In the genomic region with DNA sequence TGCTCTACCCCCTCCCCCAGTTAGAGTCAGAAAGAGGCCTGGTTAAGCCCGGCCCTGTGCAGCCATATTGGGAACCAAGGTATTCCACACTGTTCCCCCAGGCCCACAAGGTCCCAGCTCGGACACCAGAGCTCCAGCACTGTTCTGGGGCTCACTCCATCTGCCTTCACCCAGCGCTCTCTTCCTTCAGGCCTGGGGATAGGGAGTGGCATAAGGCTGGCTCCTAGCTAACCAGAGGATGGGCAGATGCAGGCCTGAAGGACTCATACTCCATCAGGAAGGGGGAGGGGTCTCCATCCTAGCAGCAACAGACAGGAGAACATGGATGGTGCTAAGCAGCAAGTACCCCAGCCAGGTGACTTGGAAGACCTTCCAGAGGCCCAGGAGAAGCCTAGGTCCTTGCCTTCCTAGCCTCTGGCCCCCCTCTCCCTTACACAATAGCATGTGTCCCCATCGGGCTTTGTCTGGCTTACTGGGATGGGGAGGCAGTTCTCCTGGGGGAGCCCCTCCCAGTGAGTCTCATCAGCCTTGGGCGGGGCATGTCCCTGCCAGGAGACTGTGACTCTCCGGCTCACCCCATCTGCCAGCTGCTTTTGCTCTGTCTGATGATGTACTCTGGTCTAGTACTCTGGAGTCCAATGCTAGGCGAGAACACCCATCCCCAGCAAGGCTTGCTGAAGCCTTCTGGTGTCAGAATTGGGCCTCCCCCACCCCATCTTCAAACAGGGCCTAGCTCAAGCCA, we compare ENCODE assay signal across 7 mouse cellular contexts. TPM values are rescaled to one million over a fixed set of nuclear protein-coding genes. Genes with fewer than 3 reads are reported as not detected.
DNase-seq lines count a peak whose midpoint lies in the region; ATAC-seq and TF ChIP-seq lines count a peak whose summit lies in the region.

No protein-coding gene starts in this region.

- peak overlapping the region; percentile 74 for H3K4me3 ChIP-seq in lung, embryonic 14.5 days (ENCODE audit: low read depth, low read length)
- H3K4me3 ChIP-seq in forebrain, postnatal 0 days (ENCODE audit: low read depth, low read length) = peak overlapping the region; percentile 88
- peak overlapping the region; percentile 58 for H3K4me3 ChIP-seq in liver, postnatal 0 days (ENCODE audit: low read depth, low read length)

- H3K27ac ChIP-seq in lung, embryonic 14.5 days (ENCODE audit: low read depth) = no peak overlapping the region
- peak overlapping the region; percentile 87 for H3K27ac ChIP-seq in forebrain, postnatal 0 days (ENCODE audit: low read depth, low read length)
- H3K27ac ChIP-seq in liver, postnatal 0 days (ENCODE audit: low read depth) = no peak overlapping the region

- no peak for TF ChIP-seq CTCF in lung, embryonic 14.5 days (IDR thresholded peaks at IDR 0.05; ENCODE audit: low read depth)
- TF ChIP-seq CTCF in forebrain, postnatal 0 days (IDR thresholded peaks at IDR 0.05; ENCODE audit: low read depth) = no peak
- TF ChIP-seq CTCF in liver, postnatal 0 days (IDR thresholded peaks at IDR 0.05; ENCODE audit: low read depth) = no peak

- intact Hi-C loops in left cerebral cortex, postnatal 4 days (cut with DNase I) = loop anchor here (5.0 kb wide), 1 partner anchor 169 kb away; no protein-coding TSS in a partner anchor

- peak overlapping the region; percentile 73 for H3K9ac ChIP-seq in lung, embryonic 14.5 days
- H3K9ac ChIP-seq in forebrain, postnatal 0 days = peak overlapping the region; percentile 98
- H3K9ac ChIP-seq in liver, postnatal 0 days (replicated peaks) = 0 out of 2 replicates have a peak overlapping the region, but pooled peaks have one; percentile 21

- no peak for DNase-seq in lung, embryonic 14.5 days
- DNase-seq in lung, postnatal 14 days = no peak
- DNase-seq in cerebellum, adult 8-10 months = peak; percentile 33
- DNase-seq in forebrain, postnatal 0 days = peak; percentile 9
- no peak for DNase-seq in liver, postnatal 0 days
- DNase-seq in left cerebral cortex, postnatal 4 days = no peak

- peak overlapping the region; percentile 88 for H3K4me2 ChIP-seq in lung, embryonic 14.5 days
- peak overlapping the region; percentile 70 for H3K4me2 ChIP-seq in forebrain, postnatal 0 days (ENCODE audit: low read depth)
- peak overlapping the region; percentile 84 for H3K4me2 ChIP-seq in liver, postnatal 0 days (ENCODE audit: low read depth, low read length)

- H3K4me1 ChIP-seq in lung, embryonic 14.5 days (ENCODE audit: insufficient read depth) = peaks cover 15% of the 10 kb centered on the region
- H3K4me1 ChIP-seq in forebrain, postnatal 0 days (ENCODE audit: insufficient read depth) = peaks cover 19% of the 10 kb centered on the region
- peaks cover 14% of the 10 kb centered on the region for H3K4me1 ChIP-seq in liver, postnatal 0 days (ENCODE audit: insufficient read depth)

- H3K27me3 ChIP-seq in lung, embryonic 14.5 days (ENCODE audit: insufficient read depth, low read length) = peaks cover 46% of the 10 kb centered on the region
- peaks cover 3% of the 10 kb centered on the region; the same call in 1 of the 2 replicates for H3K27me3 ChIP-seq in forebrain, postnatal 0 days (ENCODE audit: insufficient read depth, low read length)
- peaks cover 58% of the 10 kb centered on the region for H3K27me3 ChIP-seq in liver, postnatal 0 days (ENCODE audit: insufficient read depth, low read length)

- no peak for TF ChIP-seq EP300 in liver, postnatal 0 days (IDR thresholded peaks at IDR 0.05; ENCODE audit: low read depth)

- ATAC-seq in lung, embryonic 14.5 days (ENCODE audit: insufficient read depth) = no peak
- no peak for ATAC-seq in forebrain, postnatal 0 days
- ATAC-seq in liver, postnatal 0 days = no peak
- ATAC-seq in inflammation-experienced regulatory T-cells, adult 6 months = no peak

- WGBS in lung, embryonic 14.5 days = 60% methylated on average over 7 of the region's 7 CpGs
- WGBS in forebrain, postnatal 0 days = 47% methylated on average over 7 of the region's 7 CpGs
- WGBS in liver, postnatal 0 days (ENCODE audit: insufficient replicate concordance) = 75% methylated on average over 7 of the region's 7 CpGs

- H3K9me3 ChIP-seq in lung, embryonic 14.5 days (ENCODE audit: low read depth, low read length) = no peaks in the 10 kb centered on the region
- H3K9me3 ChIP-seq in forebrain, postnatal 0 days (ENCODE audit: low read length) = no peaks in the 10 kb centered on the region
- no peaks in the 10 kb centered on the region for H3K9me3 ChIP-seq in liver, postnatal 0 days (ENCODE audit: low read length)

- H3K36me3 ChIP-seq in lung, embryonic 14.5 days (ENCODE audit: insufficient read depth) = 0 out of 2 replicates have a peak, but pooled peaks cover 13% of the 10 kb centered on the region
- H3K36me3 ChIP-seq in forebrain, postnatal 0 days (ENCODE audit: insufficient read depth) = peaks cover 20% of the 10 kb centered on the region
- H3K36me3 ChIP-seq in liver, postnatal 0 days (replicated peaks; ENCODE audit: insufficient read depth, low read length) = no peaks in the 10 kb centered on the region; the same call in 1 of the 2 replicates

RNA-seq across cellular contexts. Expression of gene Sept5, which starts 1.4 kb away (rescaled TPM):
- polyA plus RNA-seq in lung, embryonic 14.5 days (2014; fragmentation: Nextera tagmentation; extraction: Ambion mirVana) = 19.3 and 20.1 TPM in 2 replicates
- 372 and 373 TPM in 2 replicates for total RNA-seq in forebrain, postnatal 0 days (2014; rRNA removed)
- 265 and 267 TPM in 2 replicates for polyA plus RNA-seq in forebrain, postnatal 0 days (2015; fragmentation: Nextera tagmentation; extraction: Ambion mirVana)
- 3.0 and 3.2 TPM in 2 replicates for polyA plus RNA-seq in liver, postnatal 0 days (2015; fragmentation: Nextera tagmentation; extraction: Ambion mirVana)
- under 1 TPM; 0.72 to 0.78 (median 0.77) TPM for polyA plus RNA-seq in inflammation-experienced regulatory T-cells, adult 6 months (2017; shearing (Covaris generic))
- total RNA-seq in left cerebral cortex, postnatal 4 days (2021) = 100 to 1,000 TPM; 555 to 571 TPM

RNA-seq across cellular contexts. Expression of gene Gm49601, which starts 2.1 kb away (rescaled TPM):
- polyA plus RNA-seq in lung, embryonic 14.5 days (2014; fragmentation: Nextera tagmentation; extraction: Ambion mirVana) = 1.2 and 1.7 TPM in 2 replicates
- total RNA-seq in forebrain, postnatal 0 days (2014; rRNA removed) = 32.7 and 33.4 TPM in 2 replicates
- 3.6 and 4.9 TPM in 2 replicates for polyA plus RNA-seq in forebrain, postnatal 0 days (2015; fragmentation: Nextera tagmentation; extraction: Ambion mirVana)
- 0.32 TPM in 1 of 2 replicates, not detected in the other for polyA plus RNA-seq in liver, postnatal 0 days (2015; fragmentation: Nextera tagmentation; extraction: Ambion mirVana)
- polyA plus RNA-seq in inflammation-experienced regulatory T-cells, adult 6 months (2017; shearing (Covaris generic)) = not detected
- 100 to 1,000 TPM; 107 to 111 TPM for total RNA-seq in left cerebral cortex, postnatal 4 days (2021)

RNA-seq across cellular contexts. Expression of gene Gp1bb, which starts 6.2 kb away (rescaled TPM):
- 3.8 and 4.1 TPM in 2 replicates for polyA plus RNA-seq in lung, embryonic 14.5 days (2014; fragmentation: Nextera tagmentation; extraction: Ambion mirVana)
- 34.1 and 34.2 TPM in 2 replicates for total RNA-seq in forebrain, postnatal 0 days (2014; rRNA removed)
- polyA plus RNA-seq in forebrain, postnatal 0 days (2015; fragmentation: Nextera tagmentation; extraction: Ambion mirVana) = 9.4 and 11.4 TPM in 2 replicates
- 55.8 and 56.5 TPM in 2 replicates for polyA plus RNA-seq in liver, postnatal 0 days (2015; fragmentation: Nextera tagmentation; extraction: Ambion mirVana)
- not detected for polyA plus RNA-seq in inflammation-experienced regulatory T-cells, adult 6 months (2017; shearing (Covaris generic))
- total RNA-seq in left cerebral cortex, postnatal 4 days (2021) = 10 to 100 TPM; 10.1 to 11.9 TPM

RNA-seq across cellular contexts. Expression of gene Tbx1, which starts 37.9 kb away (rescaled TPM):
- 12.0 and 15.8 TPM in 2 replicates for polyA plus RNA-seq in lung, embryonic 14.5 days (2014; fragmentation: Nextera tagmentation; extraction: Ambion mirVana)
- 0.71 and 1.2 TPM in 2 replicates for total RNA-seq in forebrain, postnatal 0 days (2014; rRNA removed)
- polyA plus RNA-seq in forebrain, postnatal 0 days (2015; fragmentation: Nextera tagmentation; extraction: Ambion mirVana) = 0.70 and 0.90 TPM in 2 replicates
- polyA plus RNA-seq in liver, postnatal 0 days (2015; fragmentation: Nextera tagmentation; extraction: Ambion mirVana) = 0.40 TPM in 1 of 2 replicates, not detected in the other
- polyA plus RNA-seq in inflammation-experienced regulatory T-cells, adult 6 months (2017; shearing (Covaris generic)) = not detected
- total RNA-seq in left cerebral cortex, postnatal 4 days (2021) = 1 to 10 TPM; 1.2 TPM

Comparison
In these comparisons a context has a peak if more than half of its experiments do, and no peak if none do; other contexts are left out.
1. DNase-seq: peak in cerebellum, adult 8-10 months (single experiment) and forebrain, postnatal 0 days (single experiment); none in lung, embryonic 14.5 days (single experiment), lung, postnatal 14 days (single experiment), liver, postnatal 0 days (single experiment) and left cerebral cortex, postnatal 4 days (single experiment).
2. H3K9ac ChIP-seq: peak in every context shown above with its lines; median percentile 98 in forebrain, postnatal 0 days; 73 in lung, embryonic 14.5 days; 21 in liver, postnatal 0 days.
3. RNA of gene Sept5, which starts 1.4 kb away (polyA plus RNA-seq): 265 to 267 TPM in forebrain, postnatal 0 days; 19.3 to 20.1 TPM in lung, embryonic 14.5 days, 3.0 to 3.2 TPM in liver, postnatal 0 days and 0.72 to 0.78 TPM in inflammation-experienced regulatory T-cells, adult 6 months; every median in the first group is over 10 times any median in the second.
4. Peak in every context shown above with its lines, with median percentiles within 50 percentile points of each other: H3K4me2 ChIP-seq and H3K4me3 ChIP-seq.